Mouse (Mus musculus) limb, embryonic 15.5 days (tissue): ENCODE results near the gene Rpl19. TPM values are rescaled to one million over a fixed set of nuclear protein-coding genes. Genes with fewer than 3 reads are reported as not detected.

Source experiments
- ATAC-seq: fragments of 200-750 bp; cut with Nextera tagmentation; 2 replicates; pipeline ENCODE4 v1.8.0; 2017; ENCODE audit warnings: low read depth, moderate TSS enrichment; ENCODE audit not compliant: insufficient number of reproducible peaks, low FRiP score, low TSS enrichment
- H3K27ac ChIP-seq: fragments of 300-500 bp; sonication (generic); 2 replicates; pipeline ENCODE4 v1.5.1; 2015; ENCODE audit warnings: moderate library complexity, mild to moderate bottlenecking, inconsistent platforms
- H3K27me3 ChIP-seq: fragments of 300-500 bp; sonication (generic); 2 replicates; pipeline ENCODE4 v1.6.1; 2015; ENCODE audit warnings: inconsistent platforms
- H3K36me3 ChIP-seq: fragments of 300-500 bp; sonication (generic); 2 replicates; pipeline ENCODE4 v1.6.1; 2015; ENCODE audit warnings: inconsistent platforms
- H3K4me1 ChIP-seq: fragments of 300-500 bp; sonication (generic); 2 replicates; pipeline ENCODE4 v1.6.1; 2015; ENCODE audit warnings: inconsistent platforms
- H3K4me2 ChIP-seq: fragments of 300-500 bp; sonication (generic); 2 replicates; pipeline ENCODE4 v1.6.1; 2015; ENCODE audit warnings: mild to moderate bottlenecking, inconsistent platforms
- H3K4me3 ChIP-seq: fragments of 300-500 bp; sonication (generic); 2 replicates; pipeline ENCODE4 v1.5.1; 2015; ENCODE audit warnings: mild to moderate bottlenecking, inconsistent platforms
- H3K9ac ChIP-seq: fragments of 300-500 bp; sonication (generic); 2 replicates; pipeline ENCODE4 v1.6.1; 2015; ENCODE audit warnings: inconsistent platforms
- H3K9me3 ChIP-seq: fragments of 300-500 bp; sonication (generic); 2 replicates; pipeline ENCODE4 v1.6.1; 2016; ENCODE audit warnings: inconsistent platforms
- WGBS: fragments of 180-500 bp; shearing (Covaris S2); methylation state at CpG from one replicate; pipeline ENCODE4 v1.1.7; 2015; 5-methylcytosine and 5-hydroxymethylcytosine counted together
- polyA plus RNA-seq: library from polyadenylated mRNA; unstranded; fragments of >200 nt; fragmentation: Nextera tagmentation; extraction: Ambion mirVana; gene quantifications from 2 replicates; pipeline ENCODE4 v1.2.1, GENCODE M21; 2015

Rpl19 gene
- polyA plus RNA-seq, 1 experiment from 2014 or later = 1,062 TPM

GRCm38 (mm10) chr11:98047745-98048144 is 21.2 kb downstream of the Rpl19 start:
- Histone ChIP-seq H3K4me1 (peaks cover 26% of the 10 kb centered on the region), H3K9ac (no peak overlapping the region), H3K36me3 (no peaks in the 10 kb centered on the region), H3K4me3 (no peak overlapping the region), H3K27me3 (peaks cover 38% of the 10 kb centered on the region), H3K9me3 (no peaks in the 10 kb centered on the region), H3K4me2 (no peak overlapping the region), H3K27ac (no peak overlapping the region)
- ATAC-seq = 0 out of 2 replicates have a peak, but pooled peaks have one; percentile 16
- 56% methylated on average over 4 of the region's 4 CpGs for WGBS

GRCm38 (mm10) chr11:98049672-98050519 is 23.4 kb downstream of the Rpl19 start:
- no peak overlapping the region for H3K9ac ChIP-seq
- no peaks in the 10 kb centered on the region for H3K9me3 ChIP-seq
- H3K27me3 ChIP-seq = peaks cover 53% of the 10 kb centered on the region
- no peak overlapping the region for H3K4me2 ChIP-seq
- H3K4me1 ChIP-seq = peaks cover 32% of the 10 kb centered on the region
- H3K27ac ChIP-seq = no peak overlapping the region
- 59% methylated on average over 14 of the region's 14 CpGs for WGBS
- no peaks in the 10 kb centered on the region for H3K36me3 ChIP-seq
- ATAC-seq = no peak
- no peak overlapping the region for H3K4me3 ChIP-seq

- Histone ChIP-seq H3K4me1 (peaks cover 32% of the 10 kb centered on the region), H3K9me3 (no peaks in the 10 kb centered on the region), H3K27ac (no peak overlapping the region), H3K27me3 (peaks cover 54% of the 10 kb centered on the region), H3K9ac (no peak overlapping the region), H3K36me3 (no peaks in the 10 kb centered on the region), H3K4me3 (no peak overlapping the region), H3K4me2 (no peak overlapping the region)
- 13% methylated on average over 2 of the region's 2 CpGs for WGBS
- no peak for ATAC-seq
Observed at GRCm38 (mm10) chr11:98050520-98050815, 24.0 kb downstream of the Rpl19 start.

- ATAC-seq = no peak
- no peak overlapping the region for H3K4me3 ChIP-seq
- H3K9ac ChIP-seq = no peak overlapping the region
Observed at GRCm38 (mm10) chr11:98050940-98051339, 24.4 kb downstream of the Rpl19 start.

GRCm38 (mm10) chr11:98051611-98052128 is 25.2 kb downstream of the Rpl19 start:
- Histone ChIP-seq H3K4me2 (peak overlapping the region; percentile 81), H3K36me3 (no peaks in the 10 kb centered on the region), H3K9ac (no peak overlapping the region), H3K27me3 (peaks cover 59% of the 10 kb centered on the region), H3K4me3 (peak overlapping the region; percentile 48), H3K9me3 (no peaks in the 10 kb centered on the region), H3K27ac (no peak overlapping the region), H3K4me1 (peaks cover 32% of the 10 kb centered on the region)
- ATAC-seq = no peak
- 7% methylated on average over 12 of the region's 12 CpGs for WGBS

More at GRCm38 (mm10) chr11:98050940-98051339, 24.4 kb downstream of the Rpl19 start:
- Histone ChIP-seq H3K27ac (no peak overlapping the region), H3K36me3 (no peaks in the 10 kb centered on the region), H3K4me1 (peaks cover 32% of the 10 kb centered on the region), H3K9me3 (no peaks in the 10 kb centered on the region), H3K27me3 (peaks cover 59% of the 10 kb centered on the region), H3K4me2 (no peak overlapping the region)
- WGBS = 0% methylated on average over 1 of the region's 2 CpGs

- Histone ChIP-seq H3K36me3 (no peaks in the 10 kb centered on the region), H3K27me3 (peaks cover 59% of the 10 kb centered on the region), H3K4me3 (peak overlapping the region; percentile 48), H3K9ac (peak overlapping the region; percentile 40), H3K4me1 (peaks cover 36% of the 10 kb centered on the region), H3K4me2 (peak overlapping the region; percentile 81), H3K27ac (no peak overlapping the region), H3K9me3 (no peaks in the 10 kb centered on the region)
- under 1% methylated on average over 83 of the region's 83 CpGs for WGBS
- no peak for ATAC-seq
Observed at GRCm38 (mm10) chr11:98052129-98052988, 25.8 kb downstream of the Rpl19 start.

- peak within 1 kb of the TSS; percentile 40 for H3K9ac ChIP-seq
- H3K4me2 ChIP-seq = peak within 1 kb of the TSS; percentile 81
- H3K36me3 ChIP-seq = no peaks in the 10 kb centered on the region
- H3K27me3 ChIP-seq = peaks cover 59% of the 10 kb centered on the region
- no peak within 1 kb of the TSS for H3K27ac ChIP-seq
- WGBS = 2% methylated on average over 42 of the region's 48 CpGs
- H3K4me1 ChIP-seq = peaks cover 33% of the 10 kb centered on the region
- H3K4me3 ChIP-seq = peak within 1 kb of the TSS; percentile 48
- no peaks in the 10 kb centered on the region for H3K9me3 ChIP-seq
- ATAC-seq = peak; percentile 82
Observed at GRCm38 (mm10) chr11:98052989-98053834, 26.7 kb downstream of the Rpl19 start, which contains the start of gene Stac2. Gene Stac2 (minus strand): TSS chr11:98053462.

- no peak for ATAC-seq
- 22% methylated on average over 9 of the region's 9 CpGs for WGBS
- H3K9ac ChIP-seq = no peak overlapping the region
- H3K27ac ChIP-seq = peak overlapping the region; percentile 47; the same call in 1 of the 2 replicates
- H3K4me1 ChIP-seq = peaks cover 28% of the 10 kb centered on the region
- H3K36me3 ChIP-seq = no peaks in the 10 kb centered on the region
- H3K4me2 ChIP-seq = 0 out of 2 replicates have a peak overlapping the region, but pooled peaks have one; percentile 19
- H3K27me3 ChIP-seq = peaks cover 24% of the 10 kb centered on the region
- no peak overlapping the region for H3K4me3 ChIP-seq
- no peaks in the 10 kb centered on the region for H3K9me3 ChIP-seq
Observed at GRCm38 (mm10) chr11:98057466-98057865, 31.0 kb downstream of the Rpl19 start.

- peaks cover 19% of the 10 kb centered on the region for H3K27me3 ChIP-seq
- H3K4me1 ChIP-seq = peaks cover 23% of the 10 kb centered on the region
- no peak overlapping the region for H3K4me3 ChIP-seq
- WGBS = 80% methylated on average over 5 of the region's 5 CpGs
- ATAC-seq = no peak
- H3K36me3 ChIP-seq = no peaks in the 10 kb centered on the region
- no peak overlapping the region for H3K27ac ChIP-seq
- H3K9ac ChIP-seq = no peak overlapping the region
- H3K4me2 ChIP-seq = no peak overlapping the region
- no peaks in the 10 kb centered on the region for H3K9me3 ChIP-seq
Observed at GRCm38 (mm10) chr11:98057998-98058397, 31.5 kb downstream of the Rpl19 start.

GRCm38 (mm10) chr11:98059662-98060061 is 33.2 kb downstream of the Rpl19 start:
- Histone ChIP-seq H3K4me2 (no peak overlapping the region), H3K9me3 (no peaks in the 10 kb centered on the region), H3K4me3 (no peak overlapping the region), H3K27ac (no peak overlapping the region), H3K27me3 (peaks cover 6% of the 10 kb centered on the region; the same call in 1 of the 2 replicates), H3K4me1 (peaks cover 15% of the 10 kb centered on the region), H3K36me3 (no peaks in the 10 kb centered on the region), H3K9ac (no peak overlapping the region)
- no peak for ATAC-seq
- WGBS = 46% methylated on average over 7 of the region's 7 CpGs

GRCm38 (mm10) chr11:98060104-98060692 is 33.7 kb downstream of the Rpl19 start:
- no peaks in the 10 kb centered on the region for H3K36me3 ChIP-seq
- H3K9ac ChIP-seq = no peak overlapping the region
- peaks cover 6% of the 10 kb centered on the region; the same call in 1 of the 2 replicates for H3K27me3 ChIP-seq
- H3K27ac ChIP-seq = no peak overlapping the region
- H3K4me2 ChIP-seq = no peak overlapping the region
- H3K9me3 ChIP-seq = no peaks in the 10 kb centered on the region
- H3K4me1 ChIP-seq = peaks cover 19% of the 10 kb centered on the region
- H3K4me3 ChIP-seq = no peak overlapping the region
- ATAC-seq = no peak
- WGBS = 75% methylated on average over 5 of the region's 5 CpGs
